Mouse (Mus musculus): ENCODE results near the gene Pdzk1ip1.
A peak's percentile ranks its signal among the peaks of the same experiment; 100 is the strongest.

Gene Pdzk1ip1

DNA sequence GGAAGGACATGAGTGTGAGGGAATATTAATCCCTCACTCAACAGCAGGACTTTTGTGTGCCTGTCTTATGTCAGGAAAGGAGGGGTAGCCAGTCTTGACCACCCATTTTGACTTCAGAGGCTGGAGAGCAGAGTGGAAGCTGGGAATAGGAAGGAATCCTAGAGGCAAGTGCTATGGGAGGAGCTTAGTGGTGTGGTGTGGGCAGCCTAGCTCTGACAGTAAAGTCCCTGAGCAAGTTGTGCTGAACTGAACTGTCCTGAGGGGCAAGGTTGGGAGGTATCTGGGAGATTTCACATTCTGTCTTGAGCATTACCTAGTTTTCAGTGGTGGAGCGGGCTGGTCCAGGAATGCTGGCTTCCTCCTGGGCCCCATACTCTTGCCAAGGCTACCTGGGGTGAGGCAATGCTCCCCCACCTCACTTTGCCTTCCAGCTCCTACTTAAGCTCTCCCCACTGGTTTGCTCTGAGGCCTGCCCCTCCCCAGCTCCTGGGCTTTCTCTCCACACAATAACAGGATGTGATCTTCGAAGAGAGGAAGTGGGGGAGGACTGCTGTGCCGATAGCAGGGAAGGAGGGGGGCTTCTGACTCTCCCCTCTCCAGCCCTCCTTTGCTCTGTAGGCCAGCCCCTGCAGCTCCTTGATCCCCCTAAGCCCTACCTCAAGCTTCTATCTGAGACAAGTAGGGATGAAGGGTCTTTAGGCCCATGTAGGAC lies 13.1 kb upstream of the Pdzk1ip1 start:
- DNase-seq (ENCODE audit: low spot score in 2 of 2), result no peak

- no peak for DNase-seq (ENCODE audit: low spot score in 2 of 2)
Measured at GRCm38 (mm10) chr4:115078892-115079820, 9.4 kb upstream of the Pdzk1ip1 start.

DNA sequence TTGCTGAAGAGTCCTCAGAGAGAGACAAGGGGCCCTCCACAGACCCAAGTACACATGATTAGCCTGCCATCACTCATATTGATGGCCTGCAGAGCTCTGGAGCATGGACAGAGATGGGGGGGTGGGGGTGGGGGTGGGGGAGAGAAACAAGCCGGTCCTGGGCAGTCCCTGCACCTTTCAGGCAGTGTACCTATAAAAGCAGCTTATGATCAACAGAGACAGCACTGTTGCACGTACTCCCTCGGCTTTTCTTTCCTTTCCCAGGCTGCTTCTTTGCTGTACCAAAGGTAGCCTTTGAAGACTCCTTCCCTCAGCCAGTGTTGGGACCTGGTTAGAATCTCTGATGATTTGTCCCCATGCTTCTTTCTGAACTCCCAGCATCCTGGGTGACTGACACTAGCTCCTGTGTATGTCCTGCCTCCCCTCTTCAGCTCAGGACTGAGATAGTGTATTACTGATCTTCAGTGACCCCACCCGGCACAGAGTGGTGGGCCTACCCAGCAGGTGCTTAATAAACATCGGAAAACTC lies 8.6 kb upstream of the Pdzk1ip1 start:
- DNase-seq (ENCODE audit: low spot score in 2 of 2), result no peak

GRCm38 (mm10) chr4:115083031-115083430 lies 5.5 kb upstream of the Pdzk1ip1 start:
- peak in 1 of 2 experiments; percentile 48 for DNase-seq (ENCODE audit: low spot score in 2 of 2)

DNA sequence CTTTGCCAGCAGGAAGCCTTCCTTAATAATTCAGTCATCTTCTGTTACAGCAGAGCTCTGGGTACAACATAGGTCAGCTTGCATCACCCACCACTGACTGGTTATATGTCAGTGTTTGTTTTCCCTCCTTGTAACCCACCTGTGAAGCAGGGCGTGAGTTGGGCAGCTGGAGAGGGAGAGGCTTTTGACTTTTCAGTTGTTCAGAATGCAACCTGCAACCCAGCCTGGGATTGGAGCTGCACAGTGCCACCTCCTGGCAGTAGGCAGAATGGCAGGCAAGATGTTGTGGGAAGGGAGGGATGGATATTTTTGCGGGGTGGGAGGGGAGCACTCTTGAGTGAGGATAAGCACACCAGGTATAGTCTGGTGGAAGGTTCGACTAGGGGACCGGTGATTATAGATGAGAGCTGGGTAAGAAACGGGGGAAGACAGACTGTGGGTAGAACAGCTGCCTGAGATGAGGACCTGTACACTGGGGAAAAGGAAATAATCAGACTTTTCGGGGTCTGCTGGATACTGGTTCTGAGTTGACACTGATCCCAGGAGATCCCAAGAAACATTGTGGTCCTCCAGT lies 2.9 kb upstream of the Pdzk1ip1 start:
- DNase-seq (ENCODE audit: low spot score in 2 of 2), result no peak

DNA sequence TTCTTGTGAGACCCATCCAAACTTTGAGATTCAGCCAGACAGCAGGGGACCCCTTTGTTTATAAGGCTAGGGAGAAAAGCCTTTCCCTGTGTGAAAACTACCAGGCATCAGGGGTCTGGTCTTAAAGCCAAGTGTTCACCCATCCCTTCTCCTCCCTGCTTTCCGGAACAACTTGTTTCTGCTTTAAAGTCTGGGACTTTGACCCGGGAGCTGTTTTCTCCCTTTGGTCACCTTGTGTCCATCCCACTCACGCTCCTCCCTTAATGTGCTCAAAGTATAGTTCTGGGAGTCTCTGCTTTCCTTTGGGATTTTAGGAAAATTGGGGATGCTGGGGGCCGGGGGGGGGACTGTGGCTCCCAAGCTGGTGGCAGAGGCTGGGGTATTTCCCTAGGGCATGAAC lies 2.3 kb upstream of the Pdzk1ip1 start:
- no peak for DNase-seq (ENCODE audit: low spot score in 2 of 2)

DNA sequence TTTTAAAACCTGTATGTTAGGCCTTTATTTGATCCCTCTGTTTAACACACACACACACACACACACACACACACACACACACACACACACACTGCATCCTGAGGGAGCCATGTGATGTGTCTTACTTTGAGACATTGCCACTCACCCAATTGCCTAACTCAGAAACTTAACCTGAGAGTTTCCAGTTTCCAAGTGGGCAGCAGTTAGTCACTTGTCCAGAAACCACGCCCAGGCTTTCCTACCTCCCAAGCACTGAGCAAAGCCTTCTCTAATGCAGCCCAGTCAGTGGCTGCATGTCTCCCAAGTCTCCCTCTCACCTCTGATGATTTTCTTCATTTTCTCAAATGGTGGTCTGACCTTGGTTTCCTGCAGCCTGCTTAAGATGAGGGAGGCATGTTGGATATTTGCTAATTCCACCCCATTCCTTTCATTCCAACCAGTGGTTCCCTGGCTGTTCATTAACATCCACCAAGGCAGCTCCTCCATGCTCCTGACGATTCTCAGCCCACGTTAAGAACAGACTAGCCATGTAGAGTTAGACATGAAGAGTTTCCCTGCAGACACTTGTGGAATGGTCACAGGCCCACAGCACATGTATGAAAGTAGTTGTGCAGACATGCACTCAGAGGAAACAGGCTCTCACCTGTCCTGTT lies 1.6 kb upstream of the Pdzk1ip1 start:
- no peak for DNase-seq (ENCODE audit: low spot score in 2 of 2)

DNA sequence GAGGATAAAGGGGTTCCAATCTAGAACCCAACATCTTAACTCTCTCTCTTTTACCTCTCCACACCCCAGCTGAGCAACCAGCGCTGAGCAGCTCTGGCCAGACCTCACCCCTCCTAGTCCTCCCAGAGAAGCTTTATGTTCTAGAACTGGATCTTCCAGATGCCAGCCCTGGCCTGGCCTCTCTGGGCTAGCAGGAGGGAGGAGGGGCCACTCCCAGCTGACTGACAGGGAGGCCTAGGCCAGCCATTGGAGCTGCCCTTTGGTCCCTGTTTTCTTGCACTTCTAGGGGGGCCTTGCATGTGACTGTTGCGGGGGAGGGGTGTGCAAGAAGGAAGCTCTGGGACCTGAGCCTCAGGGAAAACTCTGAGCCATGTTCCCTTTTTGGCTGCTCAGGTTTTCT lies 2.1 kb downstream of the Pdzk1ip1 start:
- no peak for DNase-seq (ENCODE audit: low spot score in 2 of 2)

GRCm38 (mm10) chr4:115091806-115092205 lies 3.3 kb downstream of the Pdzk1ip1 start:
- no peak for DNase-seq (ENCODE audit: low spot score in 2 of 2)

- no peak for DNase-seq (ENCODE audit: low spot score in 2 of 2)
Measured at GRCm38 (mm10) chr4:115093331-115093864, 4.9 kb downstream of the Pdzk1ip1 start.

DNA sequence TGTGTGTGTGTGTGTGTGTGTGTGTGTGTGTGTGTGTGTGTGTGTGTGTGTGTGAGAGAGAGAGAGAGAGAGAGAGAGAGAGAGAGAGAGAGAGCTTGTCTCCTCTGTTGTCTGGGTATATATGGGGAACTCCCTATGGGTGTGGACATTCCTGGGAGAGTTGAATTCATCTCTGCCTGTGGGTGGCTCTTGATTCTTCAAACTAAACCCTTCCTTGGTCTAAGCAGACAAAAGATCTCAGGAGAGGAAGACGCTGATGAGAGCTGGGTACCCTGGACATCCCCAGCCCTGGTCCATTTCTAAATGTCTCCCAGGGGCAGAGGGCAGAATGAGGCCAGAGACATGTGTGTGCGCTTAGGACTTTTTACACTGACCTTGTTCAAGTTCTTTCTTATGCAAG lies 5.5 kb downstream of the Pdzk1ip1 start:
- no peak for DNase-seq (ENCODE audit: low spot score in 2 of 2)

- DNase-seq (ENCODE audit: low spot score in 2 of 2), result no peak
Measured at GRCm38 (mm10) chr4:115095671-115096434, 7.3 kb downstream of the Pdzk1ip1 start.

DNA sequence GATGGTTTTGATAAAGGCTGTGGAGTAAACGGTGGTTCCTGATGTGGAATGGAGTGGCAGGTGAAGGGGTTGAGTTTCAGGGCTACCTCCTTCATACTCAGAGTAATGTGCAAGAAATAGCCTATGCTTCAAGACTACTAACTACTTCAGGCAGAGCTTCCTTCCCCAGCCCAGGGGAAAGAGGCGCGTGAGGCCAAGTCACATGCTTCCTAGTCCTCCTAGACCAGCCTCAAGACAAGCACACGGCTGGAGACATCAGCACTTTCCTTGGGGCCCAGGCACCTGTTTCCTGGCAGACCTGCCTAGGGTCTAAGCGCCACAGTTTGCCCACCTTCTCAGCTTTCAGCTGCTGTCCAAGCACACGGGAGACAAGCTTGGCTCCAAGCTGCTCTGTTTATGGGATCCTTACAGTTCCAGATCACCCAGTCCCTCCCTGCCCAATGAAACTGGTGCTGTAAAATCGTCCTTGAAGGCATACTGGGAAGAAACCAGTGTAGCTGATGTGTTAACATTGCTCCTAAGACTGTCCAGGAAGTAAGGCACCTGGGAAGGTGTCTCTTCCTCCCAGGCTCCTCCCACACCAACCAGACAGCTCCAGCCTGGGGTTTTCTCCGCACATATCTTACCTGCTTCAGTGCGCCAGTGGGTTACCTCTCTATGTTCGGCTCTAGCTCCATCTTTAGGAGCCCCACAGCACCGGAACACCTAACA lies 8.1 kb downstream of the Pdzk1ip1 start:
- no peak for DNase-seq (ENCODE audit: low spot score in 2 of 2)

DNA sequence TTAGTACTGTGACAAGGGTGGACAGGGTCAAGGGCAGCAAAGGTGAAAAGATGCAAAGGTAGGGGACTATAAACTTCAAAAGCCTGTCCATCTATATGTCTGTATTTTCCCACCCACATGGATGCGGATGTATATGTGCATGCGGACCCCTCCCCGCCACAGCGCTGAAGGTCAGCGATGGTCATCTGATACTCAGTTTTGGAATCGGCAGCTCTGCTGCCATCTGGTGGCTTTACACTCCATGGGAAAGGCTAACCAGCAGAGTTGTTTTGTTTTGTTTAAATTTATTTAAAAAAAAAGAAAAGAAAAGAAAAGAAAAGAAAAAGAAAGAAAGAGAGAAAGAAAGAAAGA lies 8.6 kb downstream of the Pdzk1ip1 start:
- no peak for DNase-seq (ENCODE audit: low spot score in 2 of 2)

DNA sequence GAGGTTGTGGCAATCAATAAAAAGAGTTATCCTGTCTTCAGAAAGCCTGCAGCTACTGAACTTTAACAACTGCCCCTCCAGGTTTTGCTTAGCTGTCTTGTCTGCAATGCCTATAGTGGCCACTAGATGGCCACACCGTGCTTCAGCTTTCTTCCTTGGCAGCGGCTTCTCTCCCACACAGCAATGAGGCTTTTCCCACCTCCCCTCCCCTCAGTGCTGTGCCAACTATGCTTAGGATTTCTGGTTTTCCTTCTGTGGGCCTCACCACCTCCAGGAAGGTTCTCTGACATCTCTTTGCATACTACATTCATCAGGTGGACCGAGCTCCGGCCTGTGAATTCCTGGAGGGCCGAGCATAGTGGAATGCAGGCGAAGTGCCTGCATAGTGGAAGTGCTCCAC lies 13.2 kb downstream of the Pdzk1ip1 start:
- DNase-seq (ENCODE audit: low spot score in 2 of 2), result no peak

DNA sequence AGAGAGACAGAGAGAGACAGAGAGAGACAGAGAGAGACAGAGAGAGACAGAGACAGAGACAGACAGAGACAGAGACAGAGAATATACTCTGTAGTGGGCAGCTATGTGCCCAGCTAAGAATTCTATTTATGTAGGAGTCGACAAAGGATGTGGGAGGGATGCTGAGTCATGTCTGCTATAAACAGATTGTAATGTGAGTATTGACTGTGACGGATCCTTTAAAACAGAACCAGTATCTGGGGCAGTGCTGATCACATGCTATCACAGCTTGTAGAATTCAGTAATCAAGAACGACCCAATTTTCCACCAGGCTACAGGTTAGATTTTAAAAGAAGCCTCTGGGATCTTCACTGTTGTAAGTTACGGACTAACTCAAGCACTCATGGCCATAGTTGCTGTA lies 15.0 kb downstream of the Pdzk1ip1 start:
- no peak for DNase-seq (ENCODE audit: low spot score in 2 of 2)

- no peak for DNase-seq (ENCODE audit: low spot score in 2 of 2)
Measured at GRCm38 (mm10) chr4:115111167-115111566, 22.7 kb downstream of the Pdzk1ip1 start.

- no peak for DNase-seq (ENCODE audit: low spot score in 2 of 2)
Measured at GRCm38 (mm10) chr4:115113266-115113665, 24.8 kb downstream of the Pdzk1ip1 start.

DNA sequence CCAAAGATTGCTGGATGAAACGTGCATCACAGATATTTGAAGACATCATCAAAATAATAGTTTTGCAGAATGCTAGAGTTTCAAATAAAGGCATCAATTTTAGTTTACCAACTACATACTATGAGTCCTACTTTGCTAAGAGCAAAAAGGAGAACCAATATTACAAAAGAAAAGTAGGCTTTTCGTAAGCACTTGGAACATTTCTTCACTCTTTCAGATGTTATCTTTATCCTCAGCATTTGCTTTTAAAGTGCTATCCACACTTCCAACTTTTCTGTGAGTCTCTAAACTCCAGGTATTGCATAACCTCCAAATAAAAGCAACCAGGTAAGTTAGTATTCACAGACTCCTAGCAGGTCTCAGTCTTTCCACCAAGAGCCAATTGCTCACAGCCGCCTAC lies 31.1 kb downstream of the Pdzk1ip1 start:
- no peak for DNase-seq (ENCODE audit: low spot score in 2 of 2)

DNA sequence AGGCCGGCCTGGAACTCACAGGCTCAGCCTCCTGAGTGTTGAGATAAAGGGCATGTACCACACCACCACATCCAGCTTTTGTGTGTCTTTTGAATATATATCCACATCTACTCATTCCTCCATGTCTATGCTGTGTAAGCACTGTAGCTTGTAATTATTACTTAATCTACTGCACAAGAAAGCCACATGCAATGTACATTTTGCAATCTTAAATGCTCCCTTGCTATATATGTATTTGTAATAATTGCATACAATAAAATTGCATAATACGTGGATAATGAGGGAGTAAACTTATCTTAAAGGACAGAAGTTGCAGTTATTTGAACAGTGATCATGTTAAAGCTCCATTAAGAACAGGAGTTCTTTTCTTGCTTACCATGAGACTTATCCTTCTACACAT lies 32.7 kb downstream of the Pdzk1ip1 start:
- no peak for DNase-seq (ENCODE audit: low spot score in 2 of 2)
